Comparison of ENCODE assay signal across 8 mouse cellular contexts in genomic region chr11:6545186-6545856, GRCm38 (mm10). TPM values are rescaled to one million over a fixed set of nuclear protein-coding genes. Genes with fewer than 3 reads are reported as not detected.
DNase-seq lines count a peak whose midpoint lies in the region; ATAC-seq and TF ChIP-seq lines count a peak whose summit lies in the region.

No protein-coding gene starts in this region.

- intact Hi-C loops in heart, adult 2 months (cut with DNase I), result loop anchor here (5.0 kb wide), 1 partner anchor 42 kb away; no protein-coding TSS in a partner anchor

- 97% methylated on average over 4 of the region's 4 CpGs for WGBS in heart, adult 2 months
- 95% methylated on average over 4 of the region's 4 CpGs for WGBS in lung, postnatal 0 days
- 95% methylated on average over 4 of the region's 4 CpGs for WGBS in limb, embryonic 13.5 days
- 92% methylated on average over 4 of the region's 4 CpGs for WGBS in stomach, embryonic 15.5 days
- WGBS in cerebellum, adult 2 months, result 95% methylated on average over 4 of the region's 4 CpGs

- no peak overlapping the region for H3K9ac ChIP-seq in heart, adult 2 months (ENCODE audit: low read depth, low read length)
- no peak overlapping the region for H3K9ac ChIP-seq in lung, postnatal 0 days (replicated peaks; ENCODE audit: low read depth)
- no peak overlapping the region for H3K9ac ChIP-seq in limb, embryonic 13.5 days
- no peak overlapping the region for H3K9ac ChIP-seq in stomach, embryonic 15.5 days

- H3K4me1 ChIP-seq in heart, adult 2 months (ENCODE audit: control insufficient read depth, insufficient read depth, low read length), result no peaks in the 10 kb centered on the region; the same call in 1 of the 2 replicates
- H3K4me1 ChIP-seq in lung, postnatal 0 days (ENCODE audit: insufficient read depth, low read depth, low read length), result peaks cover 6% of the 10 kb centered on the region; the same call in 1 of the 2 replicates
- peaks cover 19% of the 10 kb centered on the region for H3K4me1 ChIP-seq in limb, embryonic 13.5 days
- peaks cover 11% of the 10 kb centered on the region; the same call in 1 of the 2 replicates for H3K4me1 ChIP-seq in stomach, embryonic 15.5 days
- H3K4me1 ChIP-seq in cerebellum, adult 2 months (ENCODE audit: control insufficient read depth, insufficient read depth, low read length), result no peaks in the 10 kb centered on the region; the same call in 1 of the 2 replicates

- DNase-seq in heart, adult 2 months, result no peak
- DNase-seq in heart, adult 8-10 months (ENCODE audit: low spot score), result no peak
- no peak for DNase-seq in lung, postnatal 0 days (ENCODE audit: low spot score)
- DNase-seq in lung, postnatal 10 days, result no peak
- DNase-seq in right cerebral cortex, postnatal 14 days, result no peak
- DNase-seq in cerebellum, adult 2 months, result no peak

- ATAC-seq in lung, postnatal 0 days, result no peak
- ATAC-seq in limb, embryonic 13.5 days (ENCODE audit: low FRiP score, low read depth), result no peak
- ATAC-seq in stomach, embryonic 15.5 days (ENCODE audit: insufficient read depth, low FRiP score, low read depth), result no peak

- peaks cover 2% of the 10 kb centered on the region; the same call in 1 of the 2 replicates for H3K36me3 ChIP-seq in heart, adult 2 months (ENCODE audit: control insufficient read depth, insufficient read depth, low read length)
- H3K36me3 ChIP-seq in lung, postnatal 0 days (ENCODE audit: insufficient read depth, low read length), result no peaks in the 10 kb centered on the region
- H3K36me3 ChIP-seq in limb, embryonic 13.5 days, result peaks cover 4% of the 10 kb centered on the region; the same call in 1 of the 2 replicates
- H3K36me3 ChIP-seq in stomach, embryonic 15.5 days, result no peaks in the 10 kb centered on the region

- no peaks in the 10 kb centered on the region for H3K27me3 ChIP-seq in heart, adult 2 months (ENCODE audit: control insufficient read depth, insufficient read depth, low read length)
- H3K27me3 ChIP-seq in lung, postnatal 0 days (replicated peaks; ENCODE audit: insufficient read depth, low read length), result no peaks in the 10 kb centered on the region
- H3K27me3 ChIP-seq in limb, embryonic 13.5 days, result no peaks in the 10 kb centered on the region
- no peaks in the 10 kb centered on the region for H3K27me3 ChIP-seq in stomach, embryonic 15.5 days (replicated peaks)
- no peaks in the 10 kb centered on the region for H3K27me3 ChIP-seq in cerebellum, adult 2 months (ENCODE audit: control insufficient read depth, insufficient read depth, low read length)

- no peaks in the 10 kb centered on the region for H3K9me3 ChIP-seq in lung, postnatal 0 days (ENCODE audit: low read length)
- no peaks in the 10 kb centered on the region for H3K9me3 ChIP-seq in limb, embryonic 13.5 days
- no peaks in the 10 kb centered on the region for H3K9me3 ChIP-seq in stomach, embryonic 15.5 days

- TF ChIP-seq EP300 in heart, adult 2 months (IDR thresholded peaks at IDR 0.05; ENCODE audit: insufficient read depth, low read depth, low read length), result no peak
- TF ChIP-seq EP300 in lung, postnatal 0 days (IDR thresholded peaks at IDR 0.05), result no peak

- no peak for TF ChIP-seq POLR2A in heart, adult 2 months (IDR thresholded peaks at IDR 0.05; ENCODE audit: insufficient read depth, low read depth, low read length)
- TF ChIP-seq POLR2A in cerebellum, adult 2 months (IDR thresholded peaks at IDR 0.05; ENCODE audit: borderline replicate concordance, insufficient read depth, low read length), result no peak

- H3K27ac ChIP-seq in heart, adult 2 months, result peak overlapping the region; percentile 96
- 0 out of 2 replicates have a peak overlapping the region, but pooled peaks have one; percentile 99 for H3K27ac ChIP-seq in lung, postnatal 0 days (ENCODE audit: low read length)
- peak overlapping the region; percentile 98 for H3K27ac ChIP-seq in limb, embryonic 13.5 days
- peak overlapping the region; percentile 98 for H3K27ac ChIP-seq in stomach, embryonic 15.5 days
- no peak overlapping the region for H3K27ac ChIP-seq in cerebellum, adult 2 months (ENCODE audit: insufficient read depth, low read length)

- TF ChIP-seq CTCF in heart, adult 2 months (IDR thresholded peaks at IDR 0.05), result no peak
- no peak for TF ChIP-seq CTCF in lung, postnatal 0 days (IDR thresholded peaks at IDR 0.05)
- TF ChIP-seq CTCF in cerebellum, adult 2 months (IDR thresholded peaks at IDR 0.05; ENCODE audit: borderline replicate concordance, insufficient read depth, low read depth, low read length), result no peak

- H3K4me3 ChIP-seq in heart, adult 2 months, result no peak overlapping the region
- H3K4me3 ChIP-seq in lung, postnatal 0 days (ENCODE audit: low read depth, low read length), result no peak overlapping the region
- no peak overlapping the region for H3K4me3 ChIP-seq in limb, embryonic 13.5 days
- H3K4me3 ChIP-seq in stomach, embryonic 15.5 days (replicated peaks), result no peak overlapping the region
- no peak overlapping the region for H3K4me3 ChIP-seq in cerebellum, adult 2 months (replicated peaks; ENCODE audit: insufficient read depth, low read depth, low read length)

- H3K4me2 ChIP-seq in lung, postnatal 0 days (replicated peaks; ENCODE audit: low read depth, low read length), result no peak overlapping the region
- H3K4me2 ChIP-seq in limb, embryonic 13.5 days (replicated peaks), result no peak overlapping the region
- H3K4me2 ChIP-seq in stomach, embryonic 15.5 days, result peak overlapping the region; percentile 55; the same call in 1 of the 2 replicates

- no peaks in the 10 kb centered on the region; the same call in 1 of the 2 replicates for H3K79me2 ChIP-seq in heart, adult 2 months (replicated peaks; ENCODE audit: control insufficient read depth, insufficient read depth, low read length)

RNA-seq across cellular contexts. Expression of gene Ccm2, which starts 1.4 kb away (rescaled TPM):
- 10 to 100 TPM; 25.6 to 28.5 TPM for total RNA-seq in heart, adult 2 months (2021)
- polyA plus RNA-seq in heart, adult 2 months (2012; rRNA removed), result 47.8 and 54.1 TPM in 2 replicates
- total RNA-seq in heart, adult 8-10 months (2022), result 10 to 100 TPM; 26.3 to 33.8 (median 29.8) TPM
- polyA plus RNA-seq in lung, postnatal 0 days (2015; fragmentation: Nextera tagmentation; extraction: Ambion mirVana), result 58.7 and 62.4 TPM in 2 replicates
- 99.0 and 102 TPM in 2 replicates for polyA plus RNA-seq in limb, embryonic 13.5 days (2015; fragmentation: Nextera tagmentation; extraction: Ambion mirVana)
- polyA plus RNA-seq in stomach, embryonic 15.5 days (2015; fragmentation: Nextera tagmentation; extraction: Ambion mirVana), result 75.4 and 76.3 TPM in 2 replicates
- polyA plus RNA-seq in cerebellum, adult 2 months (2012; rRNA removed), result 86.8 and 92.5 TPM in 2 replicates

RNA-seq across cellular contexts. Expression of gene Myo1g, which starts 24.6 kb away (rescaled TPM):
- total RNA-seq in heart, adult 2 months (2021), result 1 to 10 TPM; 1.4 TPM
- 4.1 and 7.2 TPM in 2 replicates for polyA plus RNA-seq in heart, adult 2 months (2012; rRNA removed)
- total RNA-seq in heart, adult 8-10 months (2022), result 1 to 10 TPM in 3 of 4 experiments, under 1 TPM in 1; 0.73 to 2.3 (median 1.2) TPM
- 5.7 and 6.2 TPM in 2 replicates for polyA plus RNA-seq in lung, postnatal 0 days (2015; fragmentation: Nextera tagmentation; extraction: Ambion mirVana)
- polyA plus RNA-seq in limb, embryonic 13.5 days (2015; fragmentation: Nextera tagmentation; extraction: Ambion mirVana), result 1.5 and 2.1 TPM in 2 replicates
- polyA plus RNA-seq in stomach, embryonic 15.5 days (2015; fragmentation: Nextera tagmentation; extraction: Ambion mirVana), result 3.5 and 4.3 TPM in 2 replicates
- polyA plus RNA-seq in cerebellum, adult 2 months (2012; rRNA removed), result 0.77 and 0.86 TPM in 2 replicates
